Mouse (Mus musculus) layer of hippocampus, adult 2 months (tissue): ENCODE measurements around the gene Insm1. TPM values are rescaled to one million over a fixed set of nuclear protein-coding genes. Genes with fewer than 3 reads are reported as not detected.
A peak's percentile ranks its signal among the peaks of the same experiment; 100 is the strongest.

ENCODE experiments used
- DNase-seq, 2 experiments: peaks; one replicate each; pipeline ENCODE4 v3.0.0; 2022; ENCODE audit warnings: low spot score in 2 of 2
- H3K27ac ChIP-seq: fragments of 200-600 bp; 2 replicates; pipeline ENCODE4 v1.8.1; 2022
- H3K4me3 ChIP-seq: fragments of 200-600 bp; 2 replicates; pipeline ENCODE4 v1.8.1; 2022; ENCODE audit warnings: mild to moderate bottlenecking
- CTCF ChIP-seq: fragments of 200-600 bp; conservative IDR thresholded peaks from 2 replicates; pipeline ENCODE4 v1.8.1; 2022; ENCODE audit warnings: antibody characterized with exemption, mild to moderate bottlenecking, moderate library complexity
- long read RNA-seq, 2 experiments: library from polyadenylated mRNA; stranded (forward); transcript quantifications; one replicate each; pipeline ENCODE4 v2.0.0; 2021; ENCODE audit warnings: borderline mapping rate in 2 of 2
- total RNA-seq, 2 experiments: library from RNA; stranded (reverse); gene quantifications; 2 replicates each; pipeline ENCODE4 v1.2.3; 2021

Gene Insm1
- total RNA-seq, result 1 to 10 TPM; 6.6 to 7.2 TPM
- long read RNA-seq, experiment 1, partial matches to known transcripts, result 0 of 1 reads
- long read RNA-seq, experiment 1, other reads (novel, unspliced or antisense), result 0 of 1 reads
- long read RNA-seq, experiment 2, transcript Insm1-201 (1 exons, 3,100 nt), result major isoform, 5 of 5 reads
- long read RNA-seq, experiment 2, partial matches to known transcripts, result 0 of 5 reads
- long read RNA-seq, experiment 2, other reads (novel, unspliced or antisense), result 0 of 5 reads

- peak in 1 of 2 experiments; percentile 26 for DNase-seq
- H3K27ac ChIP-seq, result peak within 1 kb of the TSS; percentile 83
- TF ChIP-seq CTCF, result peak; percentile 21; the same call in 1 of the 2 replicates
- H3K4me3 ChIP-seq, result peak within 1 kb of the TSS; percentile 57
Observed at GRCm38 (mm10) chr2:146221076-146221928, at the start of gene Insm1. Gene Insm1, plus strand, starts transcription at chr2:146221921.

- no peak for DNase-seq
- TF ChIP-seq CTCF, result no peak
- no peak overlapping the region for H3K4me3 ChIP-seq
- H3K27ac ChIP-seq, result no peak overlapping the region
Observed at GRCm38 (mm10) chr2:146172106-146172505, 49.6 kb upstream of the Insm1 start.

GRCm38 (mm10) chr2:146174173-146174572, 47.5 kb upstream of the Insm1 start:
- TF ChIP-seq CTCF, result no peak
- Histone ChIP-seq H3K4me3 (no peak overlapping the region), H3K27ac (no peak overlapping the region)
- peak; percentile 25 to 27 for DNase-seq

GRCm38 (mm10) chr2:146178718-146179117, 43.0 kb upstream of the Insm1 start:
- no peak for DNase-seq
- Histone ChIP-seq H3K4me3 (no peak overlapping the region), H3K27ac (no peak overlapping the region)
- peak; percentile 37 for TF ChIP-seq CTCF

- no peak for DNase-seq
- Histone ChIP-seq H3K27ac (no peak overlapping the region), H3K4me3 (no peak overlapping the region)
- TF ChIP-seq CTCF, result no peak
Observed at GRCm38 (mm10) chr2:146183830-146184793, 37.6 kb upstream of the Insm1 start.

GRCm38 (mm10) chr2:146196126-146196525, 25.6 kb upstream of the Insm1 start:
- H3K27ac ChIP-seq, result no peak overlapping the region
- no peak for TF ChIP-seq CTCF
- H3K4me3 ChIP-seq, result no peak overlapping the region
- no peak for DNase-seq

- no peak overlapping the region for H3K4me3 ChIP-seq
- H3K27ac ChIP-seq, result no peak overlapping the region
- no peak for TF ChIP-seq CTCF
- no peak for DNase-seq
Observed at GRCm38 (mm10) chr2:146197947-146198346, 23.8 kb upstream of the Insm1 start.

- no peak for TF ChIP-seq CTCF
- no peak overlapping the region for H3K4me3 ChIP-seq
- H3K27ac ChIP-seq, result no peak overlapping the region
- no peak for DNase-seq
Observed at GRCm38 (mm10) chr2:146210968-146211367, 10.8 kb upstream of the Insm1 start.

- no peak overlapping the region for H3K4me3 ChIP-seq
- H3K27ac ChIP-seq, result no peak overlapping the region
- DNase-seq, result peak in 1 of 2 experiments; percentile 65
- peak; percentile 85 for TF ChIP-seq CTCF
Observed at GRCm38 (mm10) chr2:146214715-146215114, 7.0 kb upstream of the Insm1 start.

- no peak for TF ChIP-seq CTCF
- DNase-seq, result no peak
- no peak overlapping the region for H3K4me3 ChIP-seq
- no peak overlapping the region for H3K27ac ChIP-seq
Observed at GRCm38 (mm10) chr2:146216111-146217064, 5.3 kb upstream of the Insm1 start.

- no peak for TF ChIP-seq CTCF
- no peak overlapping the region for H3K4me3 ChIP-seq
- DNase-seq, result no peak
- no peak overlapping the region for H3K27ac ChIP-seq
Observed at GRCm38 (mm10) chr2:146217227-146217980, 4.3 kb upstream of the Insm1 start.
